In genomic region chr2:160646845-160647178, GRCm38 (mm10) we compare ENCODE assay signal across 7 mouse cellular contexts. TPM values are rescaled to one million over a fixed set of nuclear protein-coding genes. Genes with fewer than 3 reads are reported as not detected.
DNase-seq lines count a peak whose midpoint lies in the region; ATAC-seq and TF ChIP-seq lines count a peak whose summit lies in the region.

No protein-coding gene starts in this region.

- no peak for DNase-seq in spleen, adult 2 months (ENCODE audit: low read depth in 1 of 2, low spot score in 2 of 2)
- no peak for DNase-seq in spleen, adult 18-20 months
- DNase-seq in embryo, embryonic 11.5 days (ENCODE audit: low read depth, low spot score): peak; percentile 20
- peak; percentile 52 for DNase-seq in hindbrain, postnatal 0 days (ENCODE audit: low spot score)
- DNase-seq in midbrain, postnatal 0 days (ENCODE audit: low spot score): peak; percentile 26

- no peak for TF ChIP-seq POLR2A in spleen, adult 2 months (IDR thresholded peaks at IDR 0.05; ENCODE audit: low read depth, low read length)

- peaks cover 2% of the 10 kb centered on the region; the same call in 1 of the 2 replicates for H3K36me3 ChIP-seq in spleen, adult 2 months (ENCODE audit: control insufficient read depth, insufficient read depth, low read length)
- H3K36me3 ChIP-seq in hindbrain, postnatal 0 days (ENCODE audit: insufficient read depth, low read length): no peaks in the 10 kb centered on the region
- no peaks in the 10 kb centered on the region for H3K36me3 ChIP-seq in midbrain, postnatal 0 days (ENCODE audit: insufficient read depth, low read length)

- 2% methylated on average over 17 of the region's 17 CpGs for WGBS in spleen, adult 2 months
- under 1% methylated on average over 17 of the region's 17 CpGs for WGBS in hindbrain, postnatal 0 days
- under 1% methylated on average over 17 of the region's 17 CpGs for WGBS in midbrain, postnatal 0 days

- H3K4me3 ChIP-seq in spleen, adult 2 months (ENCODE audit: extremely low read depth, insufficient read depth, insufficient read length): peak overlapping the region; percentile 89
- H3K4me3 ChIP-seq in hindbrain, postnatal 0 days (ENCODE audit: low read length): peak overlapping the region; percentile 100
- peak overlapping the region; percentile 99 for H3K4me3 ChIP-seq in midbrain, postnatal 0 days (ENCODE audit: low read depth, low read length)

- H3K9ac ChIP-seq in hindbrain, postnatal 0 days (replicated peaks; ENCODE audit: low read length): peak overlapping the region; percentile 93
- H3K9ac ChIP-seq in midbrain, postnatal 0 days (replicated peaks; ENCODE audit: low read length, poor library complexity, severe bottlenecking): peak overlapping the region; percentile 99

- peak overlapping the region; percentile 64 for H3K4me2 ChIP-seq in hindbrain, postnatal 0 days (ENCODE audit: low read depth, low read length)
- peak overlapping the region; percentile 63 for H3K4me2 ChIP-seq in midbrain, postnatal 0 days (ENCODE audit: low read depth, low read length, poor library complexity, severe bottlenecking)

- peak overlapping the region; percentile 90 for H3K27ac ChIP-seq in spleen, adult 2 months (ENCODE audit: insufficient read depth, low read length)
- H3K27ac ChIP-seq in hindbrain, postnatal 0 days: peak overlapping the region; percentile 94
- peak overlapping the region; percentile 97 for H3K27ac ChIP-seq in midbrain, postnatal 0 days (ENCODE audit: low read depth, low read length)

- no peak for TF ChIP-seq CTCF in spleen, adult 2 months (IDR thresholded peaks at IDR 0.05; ENCODE audit: extremely low read depth, insufficient read depth, insufficient read length, insufficient replicate concordance)
- TF ChIP-seq CTCF in hindbrain, postnatal 0 days (IDR thresholded peaks at IDR 0.05; ENCODE audit: low read depth): no peak
- TF ChIP-seq CTCF in midbrain, postnatal 0 days (IDR thresholded peaks at IDR 0.05): no peak

- H3K9me3 ChIP-seq in hindbrain, postnatal 0 days (ENCODE audit: low read length): no peaks in the 10 kb centered on the region
- H3K9me3 ChIP-seq in midbrain, postnatal 0 days (ENCODE audit: low read length): no peaks in the 10 kb centered on the region

- no peaks in the 10 kb centered on the region for H3K4me1 ChIP-seq in spleen, adult 2 months (ENCODE audit: control insufficient read depth, insufficient read depth, insufficient read length)
- H3K4me1 ChIP-seq in hindbrain, postnatal 0 days (ENCODE audit: insufficient read depth, low read length): peaks cover 17% of the 10 kb centered on the region
- peaks cover 9% of the 10 kb centered on the region for H3K4me1 ChIP-seq in midbrain, postnatal 0 days (ENCODE audit: insufficient read depth, low read length)

- H3K27me3 ChIP-seq in spleen, adult 2 months (ENCODE audit: control insufficient read depth, insufficient read depth, low read length): no peaks in the 10 kb centered on the region
- no peaks in the 10 kb centered on the region for H3K27me3 ChIP-seq in hindbrain, postnatal 0 days (ENCODE audit: insufficient read depth, low read length)
- no peaks in the 10 kb centered on the region for H3K27me3 ChIP-seq in midbrain, postnatal 0 days (ENCODE audit: insufficient read depth, low read length)

- ATAC-seq in hindbrain, postnatal 0 days: no peak
- no peak for ATAC-seq in midbrain, postnatal 0 days (ENCODE audit: low FRiP score)
- no peak for ATAC-seq in inflammation-experienced regulatory T-cells, adult 6 months
- no peak for ATAC-seq in granulocyte monocyte progenitor cell, adult 5-6 weeks (replicated peaks; ENCODE audit: poor library complexity, severe bottlenecking)

RNA-seq across cellular contexts. Expression of gene Top1, which starts 1.1 kb away (rescaled TPM):
- polyA plus RNA-seq in spleen, adult 2 months (2012; rRNA removed): 9.4 and 13.5 TPM in 2 replicates
- total RNA-seq in hindbrain, postnatal 0 days (2014; rRNA removed): 22.2 and 28.8 TPM in 2 replicates
- 44.9 and 50.7 TPM in 2 replicates for polyA plus RNA-seq in hindbrain, postnatal 0 days (2015; fragmentation: Nextera tagmentation; extraction: Ambion mirVana)
- total RNA-seq in midbrain, postnatal 0 days (2014; rRNA removed): 31.1 and 51.0 TPM in 2 replicates
- 43.3 and 52.2 TPM in 2 replicates for polyA plus RNA-seq in midbrain, postnatal 0 days (2015; fragmentation: Nextera tagmentation; extraction: Ambion mirVana)
- polyA plus RNA-seq in inflammation-experienced regulatory T-cells, adult 6 months (2017; shearing (Covaris generic)): 10 to 100 TPM; 84.6 to 91.2 (median 89.9) TPM
- total RNA-seq in granulocyte monocyte progenitor cell, adult 5-6 weeks (2014; fragmentation: Nextera tagmentation): 85.0 and 98.9 TPM in 2 replicates
- 154 and 157 TPM in 2 replicates for total RNA-seq in granulocyte monocyte progenitor cell, adult 5-6 weeks (2017)

Comparison
In these comparisons a context has a peak if more than half of its experiments do, and no peak if none do; other contexts are left out.
1. DNase-seq: peak in embryo, embryonic 11.5 days (single experiment), hindbrain, postnatal 0 days (single experiment) and midbrain, postnatal 0 days (single experiment); none in spleen, adult 2 months (0 of 2) and spleen, adult 18-20 months (0 of 2).
2. Peak in every context shown above with its lines, with median percentiles within 50 percentile points of each other: H3K27ac ChIP-seq and H3K4me3 ChIP-seq.